Mouse (Mus musculus): Measurements from ENCODE around the gene Batf2. TPM values are rescaled to one million over a fixed set of nuclear protein-coding genes. Genes with fewer than 3 reads are reported as not detected.
A peak's percentile ranks its signal among the peaks of the same experiment; 100 is the strongest.

The Batf2 gene
- under 1 TPM in 1 of 2 experiments, not detected in 1; 0.39 TPM for total RNA-seq (2021)
- long read RNA-seq, experiment 1: 0 reads
- long read RNA-seq, experiment 2, partial matches to known transcripts: 0 of 1 reads
- long read RNA-seq, experiment 2, other reads (novel, unspliced or antisense): 1 of 1 reads

- DNase-seq (ENCODE audit: low spot score in 2 of 2): peak; percentile 94 to 96
Observed at GRCm38 (mm10) chr19:6140678-6141393, at the start of gene Batf2. Gene Batf2, plus strand, starts transcription at chr19:6140983.

- DNase-seq (ENCODE audit: low spot score in 2 of 2): no peak
Observed at GRCm38 (mm10) chr19:6094119-6094518, 46.7 kb upstream of the Batf2 start, which contains the start of gene AC131692.1. Gene AC131692.1, plus strand, starts transcription at chr19:6094419.

DNA sequence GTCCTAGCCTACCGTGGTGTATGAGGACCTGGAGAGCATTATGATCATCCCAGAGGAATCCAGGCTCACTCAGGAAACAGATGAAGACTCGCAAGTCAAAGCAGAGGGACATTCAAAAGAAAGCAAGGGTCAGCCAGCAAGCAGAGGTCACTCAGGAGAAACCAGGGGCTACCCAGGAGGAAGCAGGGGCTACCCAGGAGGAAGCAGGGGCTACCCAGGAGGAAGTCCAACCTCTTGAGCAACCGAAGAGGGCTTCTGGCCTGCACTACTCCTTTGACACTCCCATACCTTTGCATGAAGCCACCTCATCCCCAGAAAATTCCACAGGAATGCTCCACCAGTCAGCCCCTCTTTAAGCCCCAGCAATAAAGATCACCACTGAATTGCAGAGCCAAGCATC, 42.9 kb upstream of the Batf2 start:
- no peak for DNase-seq (ENCODE audit: low spot score in 2 of 2)

DNA sequence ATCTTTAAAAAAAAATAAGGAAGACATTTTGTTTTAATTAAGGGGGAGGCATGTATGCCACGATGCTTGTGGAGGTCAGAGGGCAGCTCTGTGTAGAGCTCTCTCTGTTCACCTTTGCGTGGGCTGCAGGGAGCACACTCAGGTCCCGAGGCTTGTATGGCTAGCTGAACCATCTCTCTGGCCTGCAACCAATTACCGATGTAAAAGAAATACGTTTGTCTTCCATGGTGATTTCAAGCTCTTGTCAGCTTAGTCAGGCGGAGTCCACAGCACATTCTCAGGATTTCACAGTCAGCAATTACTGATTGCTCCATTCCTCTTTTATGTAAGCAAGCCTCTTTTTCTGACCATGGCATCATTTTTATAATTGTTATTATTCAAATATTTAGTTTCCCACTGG, 39.6 kb upstream of the Batf2 start:
- no peak for DNase-seq (ENCODE audit: low spot score in 2 of 2)

DNA sequence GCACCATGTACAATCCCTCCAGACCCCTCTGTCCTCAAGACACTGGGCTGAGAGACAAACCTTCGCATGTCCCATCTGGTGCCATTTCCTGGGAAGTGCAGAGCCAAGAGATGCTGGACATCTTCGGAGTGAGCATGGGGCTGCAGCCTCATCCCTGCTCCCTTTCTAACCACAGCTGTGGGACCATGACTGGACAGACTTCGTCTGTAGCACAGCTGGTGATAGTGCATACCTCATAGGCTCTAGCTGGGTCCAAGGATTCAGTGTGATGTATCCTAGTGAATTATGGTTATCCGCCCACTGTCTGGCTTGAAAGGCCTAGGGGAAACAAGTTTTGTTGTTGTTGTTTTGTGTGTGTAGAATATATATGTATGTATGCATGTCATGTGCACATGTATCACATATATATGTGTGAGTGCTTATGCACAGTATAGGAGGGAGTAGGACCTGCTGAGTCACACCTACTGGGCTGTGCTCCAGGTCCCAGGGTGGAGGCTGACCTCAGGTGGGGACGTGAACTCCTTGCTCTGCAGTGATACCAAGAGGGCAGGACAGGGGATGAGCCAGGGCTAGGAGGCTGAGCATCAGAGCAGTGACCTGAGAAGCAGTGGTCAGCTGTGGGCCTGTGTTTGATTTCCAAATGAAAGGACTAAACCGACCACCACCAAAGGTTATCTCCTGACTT, 38.5 kb upstream of the Batf2 start:
- no peak for DNase-seq (ENCODE audit: low spot score in 2 of 2)

GRCm38 (mm10) chr19:6104476-6104875, 36.3 kb upstream of the Batf2 start:
- DNase-seq (ENCODE audit: low spot score in 2 of 2): no peak

GRCm38 (mm10) chr19:6105586-6105985, 35.2 kb upstream of the Batf2 start, which contains the start of gene Naaladl1:
Gene Naaladl1, plus strand, starts transcription at chr19:6105782.
- no peak for DNase-seq (ENCODE audit: low spot score in 2 of 2)

- DNase-seq (ENCODE audit: low spot score in 2 of 2): no peak
Observed at GRCm38 (mm10) chr19:6113116-6113515, 27.7 kb upstream of the Batf2 start.

GRCm38 (mm10) chr19:6116113-6116850, 24.5 kb upstream of the Batf2 start:
- DNase-seq (ENCODE audit: low spot score in 2 of 2): no peak

DNA sequence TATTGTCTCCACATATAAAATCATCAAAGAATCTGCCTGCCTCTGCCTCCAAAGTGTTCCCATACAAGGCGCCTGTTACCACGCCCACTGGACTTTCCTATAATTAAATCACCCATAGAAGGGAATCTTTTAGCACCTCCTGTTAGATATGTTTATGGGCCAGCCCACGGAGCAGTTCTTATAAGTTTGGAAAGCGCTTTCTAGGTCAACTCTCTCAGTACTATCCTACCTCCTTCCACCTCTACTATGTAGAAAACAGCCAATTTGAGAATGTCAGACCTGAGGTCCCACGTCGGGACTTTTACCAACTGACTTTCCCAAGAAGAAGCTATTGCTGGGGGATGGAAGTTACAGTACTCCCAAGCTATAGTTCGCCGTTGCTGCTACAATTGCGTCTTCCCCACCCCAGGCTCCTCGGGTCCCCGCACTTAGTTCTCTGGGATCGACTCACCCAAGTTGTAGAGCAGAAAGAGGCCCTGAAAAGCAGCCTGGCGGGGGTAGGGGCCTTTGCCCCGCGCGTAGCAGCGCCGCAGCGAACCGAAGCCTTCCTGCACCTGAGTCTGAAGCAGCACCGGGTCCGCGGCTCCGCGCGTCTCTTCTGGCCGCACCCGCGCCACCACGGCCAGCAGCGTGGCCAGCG, 23.3 kb upstream of the Batf2 start:
- no peak for DNase-seq (ENCODE audit: low spot score in 2 of 2)

GRCm38 (mm10) chr19:6117986-6118676, 22.7 kb upstream of the Batf2 start, which contains the start of gene Sac3d1:
Gene Sac3d1, minus strand, starts transcription at chr19:6118650.
- DNase-seq (ENCODE audit: low spot score in 2 of 2): peak; percentile 89 to 93

DNA sequence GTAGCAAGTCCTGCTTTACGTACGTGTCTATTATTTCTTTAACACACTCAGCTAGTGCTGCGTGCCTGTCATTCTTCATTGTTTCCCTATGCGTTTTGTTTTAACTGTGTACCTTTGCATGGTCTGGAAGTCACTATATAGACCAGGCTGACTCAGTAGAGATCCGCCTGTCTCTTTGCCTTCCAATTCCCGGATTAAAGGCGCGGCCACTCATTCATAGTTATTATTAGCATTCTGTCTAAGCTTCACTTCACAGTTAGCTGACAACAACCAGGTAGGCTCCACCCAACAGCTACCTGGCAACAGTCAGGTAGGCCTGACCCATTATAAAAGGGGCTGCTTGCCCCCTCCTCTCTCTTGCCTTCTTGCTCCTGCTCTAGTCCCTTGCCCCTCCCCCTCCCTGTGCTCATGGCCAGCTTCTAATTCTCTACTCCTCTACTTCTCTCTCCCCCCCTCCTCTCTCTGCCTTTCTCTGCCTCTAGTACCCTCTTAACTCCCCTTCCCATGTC, 22.1 kb upstream of the Batf2 start:
- no peak for DNase-seq (ENCODE audit: low spot score in 2 of 2)

GRCm38 (mm10) chr19:6121761-6122160, 19.0 kb upstream of the Batf2 start:
- DNase-seq (ENCODE audit: low spot score in 2 of 2): no peak

DNA sequence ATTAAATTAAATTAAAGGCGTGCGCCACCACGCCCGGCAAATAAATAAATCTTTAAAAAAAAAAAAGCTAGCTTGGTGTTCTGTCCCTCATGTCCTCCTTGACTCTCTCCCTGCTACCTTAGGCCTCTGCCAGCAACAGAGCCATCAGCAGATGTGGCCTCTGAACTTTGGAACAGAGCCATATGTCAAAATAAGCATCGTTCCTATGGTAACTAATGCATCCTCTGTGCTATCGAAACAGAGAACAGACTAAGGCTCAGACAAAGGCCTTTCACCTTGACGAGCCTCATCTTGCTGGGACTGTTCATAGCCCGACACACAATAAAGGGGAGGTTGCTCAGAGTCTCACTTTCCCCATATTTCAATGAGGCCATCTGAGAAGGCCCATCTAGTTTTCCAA, 17.5 kb upstream of the Batf2 start:
- no peak for DNase-seq (ENCODE audit: low spot score in 2 of 2)

DNA sequence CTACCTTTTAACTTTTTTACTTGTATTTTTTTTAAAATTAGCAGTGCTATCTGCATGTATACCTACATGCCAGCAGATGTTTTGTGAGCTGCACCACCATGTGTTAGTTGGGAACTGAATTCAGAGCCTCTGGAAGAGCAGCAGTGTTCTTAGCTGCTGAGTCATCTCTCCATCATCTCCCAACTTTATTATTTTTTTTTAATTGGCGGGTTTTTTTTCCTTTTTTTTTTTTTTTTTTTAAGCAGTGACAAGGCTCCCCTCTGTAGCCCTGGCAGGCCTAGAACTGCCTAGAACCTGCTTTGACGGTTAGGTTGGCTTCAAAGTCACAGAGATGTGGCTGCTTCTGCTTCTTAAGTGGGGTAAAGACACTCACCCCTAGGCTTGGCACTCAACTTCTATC, 15.9 kb upstream of the Batf2 start:
- no peak for DNase-seq (ENCODE audit: low spot score in 2 of 2)

- no peak for DNase-seq (ENCODE audit: low spot score in 2 of 2)
Observed at GRCm38 (mm10) chr19:6126289-6126688, 14.5 kb upstream of the Batf2 start.

DNA sequence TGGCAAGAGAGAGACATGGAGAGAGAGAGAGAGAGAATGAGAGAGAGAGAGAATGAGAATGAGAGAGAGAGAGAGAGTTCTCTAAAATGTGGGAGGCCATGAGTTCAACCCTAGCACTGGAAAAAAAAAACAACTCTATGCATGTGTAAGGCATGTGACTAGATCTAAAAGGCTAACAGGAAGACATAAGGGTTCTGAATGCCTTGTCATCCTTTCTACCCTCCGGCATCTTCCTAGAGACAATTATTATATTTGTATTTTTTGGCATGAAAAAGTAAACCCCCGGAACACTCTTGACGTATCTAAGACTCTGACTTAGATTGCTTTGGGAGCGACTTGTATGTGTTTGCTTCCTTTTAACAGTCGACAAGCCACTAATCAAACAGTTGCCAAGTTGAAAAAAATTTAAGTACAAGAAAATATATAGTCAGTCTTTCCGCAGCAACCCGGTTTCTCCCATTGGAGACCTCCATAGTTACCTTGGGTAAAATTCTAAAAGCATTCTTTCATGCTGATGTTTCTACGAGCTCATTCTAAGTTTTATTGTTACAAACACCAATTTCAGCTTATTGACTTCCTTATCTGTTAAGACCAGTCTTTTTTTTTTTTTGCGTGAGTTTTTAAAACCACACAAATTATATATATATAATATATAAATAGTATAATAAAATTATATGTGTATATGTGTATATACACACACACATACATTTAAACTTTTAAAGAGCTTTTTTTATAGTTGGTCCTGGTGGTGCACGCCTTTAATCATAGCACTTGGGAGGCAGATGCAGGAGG, 13.8 kb upstream of the Batf2 start:
- no peak for DNase-seq (ENCODE audit: low spot score in 2 of 2)

DNA sequence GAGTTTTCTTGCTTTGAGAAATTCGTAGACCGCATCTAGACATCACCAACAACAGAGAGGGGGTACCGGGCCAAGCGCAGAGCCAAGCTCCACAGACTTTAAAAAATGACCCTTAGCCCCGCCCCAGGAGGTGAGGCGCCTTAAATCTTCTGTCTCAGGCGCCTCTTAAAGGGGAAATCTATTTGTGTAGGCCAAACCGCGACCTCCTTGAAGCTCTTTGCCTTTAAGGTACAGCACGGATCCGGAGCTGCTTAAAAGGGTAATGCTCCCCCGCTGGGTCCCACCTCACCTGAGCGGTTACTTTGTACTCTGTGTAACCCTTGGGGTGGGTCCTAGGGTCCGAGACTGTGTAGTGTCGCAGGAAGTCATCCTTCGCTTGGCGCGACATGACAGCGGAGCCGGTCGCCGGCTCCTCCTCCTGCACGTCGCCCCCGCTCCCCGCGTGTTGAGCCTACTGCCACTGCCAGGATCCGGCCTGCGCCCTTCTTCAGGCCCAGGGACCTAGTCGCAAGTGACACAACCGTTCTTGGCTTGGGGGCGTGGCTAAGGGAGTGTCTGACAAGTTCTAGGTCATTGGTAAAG, 12.9 kb upstream of the Batf2 start, which contains the start of gene Snx15:
Gene Snx15, minus strand, starts transcription at position 545 of the 582 bp plus-strand sequence.
- DNase-seq (ENCODE audit: low spot score in 2 of 2): peak; percentile 94 to 95

All from layer of hippocampus, postnatal 14 days (tissue).